In genomic region chr16:70644695-70645279, GRCm38 (mm10) we compare ENCODE assay signal across 20 mouse cellular contexts.
DNase-seq lines count a peak whose midpoint lies in the region; ATAC-seq and TF ChIP-seq lines count a peak whose summit lies in the region.
"Had no signal": no experiment of that assay in that cellular context is flagged by ENCODE, and none has a peak within 500 bp of the region (broad histone marks: within the 10 kb centered on the region; RNA-seq: fewer than 3 reads in every experiment).

No protein-coding gene starts in this region.

- TF ChIP-seq CTCF in brain, embryonic 14.5 days (IDR thresholded peaks at IDR 0.05; ENCODE audit: borderline replicate concordance, extremely low read depth, insufficient read depth, insufficient read length), result no peak
- no peak for TF ChIP-seq CTCF in kidney, adult 2 months (conservative IDR thresholded peaks at IDR 0.05; ENCODE audit: insufficient read depth, insufficient read length, low read depth, low read length)

- no peak overlapping the region for H3K9ac ChIP-seq in hindbrain, embryonic 13.5 days
- no peak overlapping the region for H3K9ac ChIP-seq in hindbrain, embryonic 12.5 days
- H3K9ac ChIP-seq in midbrain, embryonic 14.5 days (replicated peaks; ENCODE audit: low read length), result no peak overlapping the region
- H3K9ac ChIP-seq: liver, postnatal 0 days; neural tube, embryonic 12.5 days had no signal

- 0 out of 2 replicates have a peak, but pooled peaks have one; percentile 32 for ATAC-seq in hindbrain, embryonic 13.5 days (ENCODE audit: low FRiP score)
- ATAC-seq in hindbrain, embryonic 12.5 days (ENCODE audit: low FRiP score), result no peak
- ATAC-seq in midbrain, embryonic 14.5 days (ENCODE audit: low FRiP score, low TSS enrichment), result peak; percentile 40; the same call in 1 of the 2 replicates
- ATAC-seq: activated CD4-positive, CD25-positive, alpha-beta regulatory T cell, adult 4 months; liver, postnatal 0 days had no signal

- no peaks in the 10 kb centered on the region for H3K36me3 ChIP-seq in hindbrain, embryonic 13.5 days
- H3K36me3 ChIP-seq in hindbrain, embryonic 12.5 days, result no peaks in the 10 kb centered on the region
- no peaks in the 10 kb centered on the region for H3K36me3 ChIP-seq in midbrain, embryonic 14.5 days (ENCODE audit: control insufficient read depth, insufficient read depth, low read length)
- H3K36me3 ChIP-seq in midbrain, embryonic 10.5 days, result no peaks in the 10 kb centered on the region
- H3K36me3 ChIP-seq in kidney, adult 2 months (ENCODE audit: control insufficient read depth, insufficient read depth, low read length), result no peaks in the 10 kb centered on the region
- H3K36me3 ChIP-seq: heart, embryonic 10.5 days; limb, embryonic 10.5 days; neural tube, embryonic 12.5 days had no signal

- H3K27me3 ChIP-seq in hindbrain, embryonic 13.5 days, result no peaks in the 10 kb centered on the region
- no peaks in the 10 kb centered on the region for H3K27me3 ChIP-seq in hindbrain, embryonic 12.5 days
- H3K27me3 ChIP-seq in midbrain, embryonic 14.5 days (ENCODE audit: control insufficient read depth, insufficient read depth, low read length), result no peaks in the 10 kb centered on the region
- no peaks in the 10 kb centered on the region for H3K27me3 ChIP-seq in midbrain, embryonic 10.5 days (ENCODE audit: low read depth, poor library complexity, severe bottlenecking)
- H3K27me3 ChIP-seq in kidney, adult 2 months (replicated peaks; ENCODE audit: control insufficient read depth, insufficient read depth, low read length), result no peaks in the 10 kb centered on the region
- H3K27me3 ChIP-seq: neural tube, embryonic 12.5 days had no signal

- no peaks in the 10 kb centered on the region for H3K9me3 ChIP-seq in hindbrain, embryonic 13.5 days
- no peaks in the 10 kb centered on the region for H3K9me3 ChIP-seq in hindbrain, embryonic 12.5 days (replicated peaks)
- H3K9me3 ChIP-seq in midbrain, embryonic 14.5 days (ENCODE audit: control insufficient read depth, low read length), result no peaks in the 10 kb centered on the region
- no peaks in the 10 kb centered on the region for H3K9me3 ChIP-seq in midbrain, embryonic 10.5 days (replicated peaks)
- H3K9me3 ChIP-seq: heart, embryonic 10.5 days; limb, embryonic 10.5 days; neural tube, embryonic 12.5 days had no signal

- TF ChIP-seq POLR2A in brain, embryonic 14.5 days (IDR thresholded peaks at IDR 0.05; ENCODE audit: borderline replicate concordance, extremely low read depth, insufficient read depth, insufficient read length, poor library complexity, severe bottlenecking), result no peak
- no peak for TF ChIP-seq POLR2A in kidney, adult 2 months (IDR thresholded peaks at IDR 0.05; ENCODE audit: low read depth, low read length)

- H3K4me2 ChIP-seq in hindbrain, embryonic 13.5 days, result no peak overlapping the region
- H3K4me2 ChIP-seq in hindbrain, embryonic 12.5 days (replicated peaks), result no peak overlapping the region
- peak overlapping the region; percentile 15; the same call in 1 of the 2 replicates for H3K4me2 ChIP-seq in midbrain, embryonic 14.5 days (ENCODE audit: low read length)
- H3K4me2 ChIP-seq: neural tube, embryonic 12.5 days had no signal

- H3K27ac ChIP-seq in hindbrain, embryonic 13.5 days, result no peak overlapping the region
- H3K27ac ChIP-seq in hindbrain, embryonic 12.5 days, result no peak overlapping the region
- peak overlapping the region; percentile 58 for H3K27ac ChIP-seq in midbrain, embryonic 14.5 days (replicated peaks; ENCODE audit: low read depth, low read length)
- H3K27ac ChIP-seq in midbrain, embryonic 10.5 days (replicated peaks), result no peak overlapping the region
- no peak overlapping the region for H3K27ac ChIP-seq in kidney, adult 2 months (ENCODE audit: insufficient read depth, low read depth, low read length)
- H3K27ac ChIP-seq: gastrocnemius, adult 2 months; heart, embryonic 10.5 days; kidney, postnatal 0 days; limb, embryonic 10.5 days; neural tube, embryonic 12.5 days had no signal

- 61% methylated on average over 8 of the region's 8 CpGs for WGBS in hindbrain, embryonic 13.5 days
- 68% methylated on average over 8 of the region's 8 CpGs for WGBS in hindbrain, embryonic 12.5 days
- WGBS in midbrain, embryonic 14.5 days, result 48% methylated on average over 8 of the region's 8 CpGs
- WGBS in midbrain, embryonic 10.5 days, result 84% methylated on average over 8 of the region's 8 CpGs
- 50% methylated on average over 8 of the region's 8 CpGs for WGBS in kidney, adult 2 months

- no peaks in the 10 kb centered on the region; the same call in 1 of the 2 replicates for H3K4me1 ChIP-seq in hindbrain, embryonic 13.5 days (replicated peaks)
- H3K4me1 ChIP-seq in hindbrain, embryonic 12.5 days, result no peaks in the 10 kb centered on the region
- H3K4me1 ChIP-seq in midbrain, embryonic 14.5 days (ENCODE audit: control insufficient read depth, insufficient read depth, low read length), result no peaks in the 10 kb centered on the region; the same call in 1 of the 2 replicates
- no peaks in the 10 kb centered on the region for H3K4me1 ChIP-seq in midbrain, embryonic 10.5 days
- H3K4me1 ChIP-seq in kidney, adult 2 months (ENCODE audit: control insufficient read depth, insufficient read depth, low read length), result no peaks in the 10 kb centered on the region
- H3K4me1 ChIP-seq: heart, embryonic 10.5 days; limb, embryonic 10.5 days; neural tube, embryonic 12.5 days had no signal

- DNase-seq in midbrain, embryonic 14.5 days, result peak; percentile 56
- DNase-seq in midbrain, embryonic 10.5 days (ENCODE audit: low spot score), result no peak
- DNase-seq in brain, embryonic 14.5 days (ENCODE audit: low read depth), result peak; percentile 53
- DNase-seq in kidney, adult 2 months, result no peak
- DNase-seq in urinary bladder, postnatal 10 days (ENCODE audit: low spot score), result no peak
- DNase-seq: adrenal gland, postnatal 10 days; cerebellum, adult 18-20 months; cerebellum, postnatal 25 days; gastrocnemius, adult 2 months; kidney, adult 11 months; liver, postnatal 0 days; lung, postnatal 10 days; thymus, postnatal 4 days had no signal

- no peak overlapping the region for H3K4me3 ChIP-seq in hindbrain, embryonic 13.5 days
- no peak overlapping the region for H3K4me3 ChIP-seq in hindbrain, embryonic 12.5 days
- H3K4me3 ChIP-seq in midbrain, embryonic 14.5 days (replicated peaks; ENCODE audit: low read depth, low read length), result no peak overlapping the region
- H3K4me3 ChIP-seq in midbrain, embryonic 10.5 days, result no peak overlapping the region
- no peak overlapping the region for H3K4me3 ChIP-seq in kidney, adult 2 months (ENCODE audit: insufficient read depth, low read depth, low read length)
- H3K4me3 ChIP-seq: gastrocnemius, adult 2 months; heart, embryonic 10.5 days; limb, embryonic 10.5 days; neural tube, embryonic 12.5 days had no signal

Comparison
In these comparisons a context has a peak if more than half of its experiments do, and no peak if none do; other contexts are left out.
1. DNase-seq: peak in midbrain, embryonic 14.5 days (single experiment) and brain, embryonic 14.5 days (single experiment); none in midbrain, embryonic 10.5 days (single experiment), kidney, adult 2 months (single experiment) and urinary bladder, postnatal 10 days (single experiment).